Mouse (Mus musculus) G1E (cell line): Measurements from ENCODE around the gene Skiv2l. TPM values are rescaled to one million over a fixed set of nuclear protein-coding genes. Genes with fewer than 3 reads are reported as not detected.

Experiments
- ATAC-seq: 2 replicates; pipeline ENCODE4 v1.8.0; 2016; ENCODE audit warnings: mild to moderate bottlenecking; ENCODE audit not compliant: insufficient number of reproducible peaks, poor library complexity, low FRiP score, severe bottlenecking; ENCODE audit errors: extremely low read depth
- DNase-seq: peaks from one replicate; pipeline ENCODE4 v3.0.0; 2012; ENCODE audit warnings: low spot score
- H3K27me3 ChIP-seq: 2 replicates; pipeline ENCODE4 v1.6.1; 2012; ENCODE audit warnings: mild to moderate bottlenecking, low read length, inconsistent platforms; ENCODE audit not compliant: insufficient read depth
- H3K36me3 ChIP-seq: replicated peaks from 2 replicates; pipeline ENCODE3; 2012; ENCODE audit warnings: mild to moderate bottlenecking, inconsistent platforms
- H3K4me1 ChIP-seq: 2 replicates; pipeline ENCODE4 v1.6.1; 2012; ENCODE audit warnings: low read depth, low read length, inconsistent platforms, mixed read lengths; ENCODE audit not compliant: insufficient read depth
- H3K4me3 ChIP-seq: 2 replicates; pipeline ENCODE4 v1.5.1; 2012; ENCODE audit warnings: low read depth, mild to moderate bottlenecking, inconsistent platforms, low read length, moderate library complexity, mixed read lengths
- H3K9me3 ChIP-seq: replicated peaks from 2 replicates; pipeline ENCODE4 v1.6.1; 2012; ENCODE audit warnings: inconsistent platforms
- CTCF ChIP-seq: IDR thresholded peaks from 2 replicates; pipeline ENCODE4 v1.5.1; 2012; ENCODE audit warnings: low read depth, low read length, inconsistent platforms, mixed read lengths
- GATA1 ChIP-seq: IDR thresholded peaks from 2 replicates; pipeline ENCODE4 v1.6.1; 2012; ENCODE audit warnings: borderline replicate concordance, low read length, inconsistent platforms, mixed read lengths
- GATA2 ChIP-seq: IDR thresholded peaks from 2 replicates; pipeline ENCODE4 v1.6.1; 2012; ENCODE audit warnings: low read depth, low read length, inconsistent platforms, borderline replicate concordance
- POLR2AphosphoS5 ChIP-seq: IDR thresholded peaks from 2 replicates; pipeline ENCODE4 v1.6.1; 2012; ENCODE audit warnings: low read depth, low read length, inconsistent platforms; ENCODE audit not compliant: insufficient replicate concordance
- TAL1 ChIP-seq: conservative IDR thresholded peaks from 2 replicates; pipeline ENCODE4 v1.6.1; 2012; ENCODE audit warnings: low read depth, low read length, inconsistent platforms, mixed read lengths
- polyA plus RNA-seq: library from polyadenylated mRNA; stranded (reverse); fragments of >175 nt; gene quantifications from 2 replicates; pipeline ENCODE4 v1.2.3, GENCODE M21; 2012
- total RNA-seq, 2 experiments: library from RNA; stranded (forward) in 1 of 2; stranded (reverse) in 1 of 2; fragments of 200-1000 nt in 1 of 2; fragments of >200 nt in 1 of 2; fragmentation: Nextera tagmentation in 1 of 2; gene quantifications; 2 replicates each; pipeline ENCODE4 v1.2.3; 2014 to 2017

Skiv2l gene
- total and polyA plus RNA-seq, 3 experiments = 37.9 to 54.7 (median 45.3) TPM

DNA sequence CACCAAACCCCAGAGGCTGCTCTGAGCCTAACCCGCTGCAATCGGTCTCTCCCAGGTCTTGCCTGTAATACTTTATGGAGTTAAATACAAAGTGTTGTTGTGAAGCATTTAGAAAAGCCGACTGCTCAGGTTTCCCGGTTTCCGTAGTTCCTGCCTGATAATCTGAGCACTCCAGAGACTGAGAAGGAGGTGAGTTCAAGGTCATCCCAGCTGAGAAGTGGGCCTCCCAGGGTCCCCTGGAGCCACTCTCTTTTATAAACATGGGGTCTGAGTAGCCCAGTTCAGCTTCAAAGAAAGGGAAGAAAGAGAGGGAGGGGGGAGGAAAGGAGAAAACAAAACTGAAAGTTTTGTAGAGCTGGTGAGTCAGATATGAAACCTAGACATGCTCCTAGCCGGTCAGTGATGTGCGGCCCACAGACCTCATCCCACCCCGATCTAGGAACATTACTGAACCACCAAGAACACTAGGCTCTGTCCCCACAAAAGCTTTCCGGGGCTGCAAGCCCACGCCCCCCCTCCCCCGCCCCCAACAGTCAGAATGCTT lies 29.4 kb upstream of the Skiv2l start, which contains the start of gene Zbtb12:
Zbtb12 (plus strand) TSS at position 148 of the 544 bp plus-strand sequence.
- Histone ChIP-seq H3K36me3 (no peaks in the 10 kb centered on the region), H3K27me3 (peaks cover 14% of the 10 kb centered on the region), H3K9me3 (no peaks in the 10 kb centered on the region), H3K4me3 (no peak within 1 kb of the TSS; the same call in 1 of the 2 replicates), H3K4me1 (peaks cover 32% of the 10 kb centered on the region)
- ATAC-seq = no peak
- TF ChIP-seq TAL1 (no peak), POLR2AphosphoS5 (no peak), GATA1 (no peak), GATA2 (no peak), CTCF (no peak)
- DNase-seq = no peak

DNA sequence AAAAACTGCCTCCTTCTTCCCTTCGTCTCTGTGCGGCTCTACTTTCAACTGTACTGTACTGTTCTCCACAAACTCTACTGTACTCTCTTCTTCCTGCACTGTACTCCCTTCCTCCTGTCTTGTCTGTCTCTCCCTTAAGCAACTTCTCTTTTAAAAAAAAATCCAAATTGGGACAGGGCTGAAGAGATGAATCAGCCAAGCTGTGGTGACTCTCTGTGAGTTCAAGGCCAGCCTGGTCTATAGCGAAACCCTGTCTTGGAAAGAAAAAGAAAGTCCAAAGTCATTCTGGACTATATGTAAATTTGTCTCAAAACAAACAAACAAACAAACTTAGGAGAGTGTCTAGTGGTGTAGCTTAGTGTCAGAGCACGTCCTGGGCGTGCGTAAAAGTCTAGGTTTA lies 24.3 kb upstream of the Skiv2l start:
- Histone ChIP-seq H3K4me1 (no peaks in the 10 kb centered on the region), H3K4me3 (no peak overlapping the region), H3K27me3 (peaks cover 23% of the 10 kb centered on the region), H3K9me3 (no peaks in the 10 kb centered on the region), H3K36me3 (no peaks in the 10 kb centered on the region)
- TF ChIP-seq CTCF = no peak
- TF ChIP-seq TAL1 = no peak
- no peak for TF ChIP-seq GATA2
- TF ChIP-seq GATA1 = no peak
- no peak for TF ChIP-seq POLR2AphosphoS5
- ATAC-seq (no peak), DNase-seq (no peak)

GRCm38 (mm10) chr17:34865981-34866380 lies 16.0 kb upstream of the Skiv2l start:
- no peaks in the 10 kb centered on the region for H3K36me3 ChIP-seq
- no peak overlapping the region for H3K4me3 ChIP-seq
- DNase-seq (no peak), ATAC-seq (no peak)
- peaks cover 45% of the 10 kb centered on the region for H3K27me3 ChIP-seq
- no peaks in the 10 kb centered on the region for H3K9me3 ChIP-seq
- TF ChIP-seq CTCF = no peak
- TF ChIP-seq GATA2 = no peak
- TF ChIP-seq TAL1 = no peak
- peaks cover 4% of the 10 kb centered on the region; the same call in 1 of the 2 replicates for H3K4me1 ChIP-seq

DNA sequence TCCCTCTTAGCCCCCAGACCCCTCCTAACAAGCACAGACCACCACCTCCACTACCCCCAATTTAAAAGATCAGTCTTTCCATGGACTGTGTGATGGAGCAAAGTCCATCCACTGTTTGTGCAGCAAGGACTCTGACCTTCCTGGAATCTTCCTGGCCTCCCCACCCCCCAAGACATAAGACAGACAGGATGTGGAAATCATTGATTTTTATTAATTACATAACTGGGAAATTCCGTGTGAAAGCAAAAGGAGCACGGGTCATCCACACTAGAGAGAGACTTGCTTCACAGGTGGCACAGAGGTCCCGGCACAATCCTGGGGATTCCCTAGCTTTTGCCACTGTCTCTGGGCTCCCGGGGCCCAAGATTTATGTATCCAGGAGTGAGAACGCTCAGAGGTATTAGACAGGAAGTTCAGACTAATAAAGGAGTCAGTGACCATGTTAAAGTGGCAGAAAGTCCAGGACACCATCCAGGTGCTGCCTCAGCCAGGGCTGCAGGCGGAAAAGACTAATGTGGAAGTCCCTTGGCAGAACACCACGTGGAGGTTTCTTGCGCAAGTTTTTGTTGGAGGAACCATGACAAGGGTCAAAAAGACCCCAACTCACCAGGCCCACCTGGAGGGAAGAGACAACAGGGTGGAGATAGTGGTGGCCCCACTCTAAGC lies 12.5 kb upstream of the Skiv2l start, which contains the start of gene Cfb:
Cfb (minus strand) TSS at position 103 of the 666 bp plus-strand sequence.
- Histone ChIP-seq H3K4me3 (no peak within 1 kb of the TSS), H3K4me1 (peaks cover 20% of the 10 kb centered on the region), H3K9me3 (no peaks in the 10 kb centered on the region), H3K36me3 (peaks cover 8% of the 10 kb centered on the region), H3K27me3 (peaks cover 52% of the 10 kb centered on the region)
- TF ChIP-seq GATA2 = no peak
- no peak for TF ChIP-seq CTCF
- no peak for TF ChIP-seq GATA1
- no peak for TF ChIP-seq TAL1
- no peak for TF ChIP-seq POLR2AphosphoS5
- ATAC-seq (no peak), DNase-seq (no peak)

- Histone ChIP-seq H3K9me3 (no peaks in the 10 kb centered on the region), H3K27me3 (peaks cover 52% of the 10 kb centered on the region), H3K4me3 (no peak overlapping the region), H3K4me1 (peaks cover 20% of the 10 kb centered on the region), H3K36me3 (peaks cover 15% of the 10 kb centered on the region)
- TF ChIP-seq TAL1 = no peak
- no peak for TF ChIP-seq GATA2
- no peak for TF ChIP-seq POLR2AphosphoS5
- DNase-seq (no peak), ATAC-seq (no peak)
These were observed 11.8 kb upstream of the Skiv2l start for GRCm38 (mm10) chr17:34861704-34862415.

- DNase-seq (no peak), ATAC-seq (no peak)
- H3K4me1 ChIP-seq = peaks cover 20% of the 10 kb centered on the region
- H3K27me3 ChIP-seq = peaks cover 45% of the 10 kb centered on the region
- no peaks in the 10 kb centered on the region for H3K9me3 ChIP-seq
- no peak overlapping the region for H3K4me3 ChIP-seq
- H3K36me3 ChIP-seq = peaks cover 28% of the 10 kb centered on the region
- TF ChIP-seq TAL1 = no peak
- no peak for TF ChIP-seq CTCF
- no peak for TF ChIP-seq POLR2AphosphoS5
- no peak for TF ChIP-seq GATA2
These were observed 10.5 kb upstream of the Skiv2l start for GRCm38 (mm10) chr17:34860514-34860913.

DNA sequence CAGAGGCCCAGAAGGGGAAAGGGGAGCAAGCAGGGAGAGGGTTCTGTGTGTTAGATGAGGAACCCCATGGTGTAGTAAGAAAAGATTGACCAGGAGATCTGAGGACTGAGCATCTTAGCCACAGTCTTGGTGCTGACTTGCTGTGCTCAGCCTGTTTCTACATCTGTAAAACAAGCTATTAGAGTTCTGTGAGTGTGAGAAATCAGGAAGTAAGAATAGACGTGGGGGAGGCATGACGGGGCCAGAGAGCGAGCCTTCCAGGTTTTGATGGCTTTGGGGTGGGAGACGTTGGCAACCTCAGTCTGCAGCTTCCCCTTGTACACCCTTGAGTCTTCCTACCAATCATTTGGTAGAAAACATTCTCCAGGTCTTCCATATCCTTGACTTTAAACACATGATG lies 8.7 kb upstream of the Skiv2l start:
- DNase-seq (no peak), ATAC-seq (no peak)
- Histone ChIP-seq H3K9me3 (no peaks in the 10 kb centered on the region), H3K4me3 (no peak overlapping the region), H3K36me3 (peaks cover 47% of the 10 kb centered on the region), H3K27me3 (peaks cover 31% of the 10 kb centered on the region), H3K4me1 (peaks cover 20% of the 10 kb centered on the region)
- TF ChIP-seq TAL1 (no peak), CTCF (no peak), GATA1 (no peak), GATA2 (no peak), POLR2AphosphoS5 (no peak)
